Mouse (Mus musculus): Measurements from ENCODE around the gene Bax.

- TF ChIP-seq CTCF (IDR thresholded peaks at IDR 0.05; ENCODE audit: control insufficient read depth, insufficient read depth, insufficient read length) (no peak), CEBPB (IDR thresholded peaks at IDR 0.05; ENCODE audit: low read depth) (no peak), MAX (IDR thresholded peaks at IDR 0.05) (no peak)
Observed at GRCm38 (mm10) chr7:45458748-45459563, 7.7 kb downstream of the Bax start.

All from C2C12 (cell line).